Mouse (Mus musculus): ENCODE data around the gene Kcne3. TPM values are rescaled to one million over a fixed set of nuclear protein-coding genes. Genes with fewer than 3 reads are reported as not detected.

Kcne3 gene
- polyA plus RNA-seq, 1 experiment from 2014 or later = 1.8 TPM

GRCm38 (mm10) chr7:100204871-100205270, 28.6 kb downstream of the Kcne3 start:
- Histone ChIP-seq H3K4me3 (ENCODE audit: low read depth, low read length) (no peak overlapping the region), H3K36me3 (ENCODE audit: insufficient read depth) (no peaks in the 10 kb centered on the region), H3K27me3 (ENCODE audit: insufficient read depth, low read length) (no peaks in the 10 kb centered on the region), H3K4me1 (ENCODE audit: insufficient read depth) (no peaks in the 10 kb centered on the region), H3K9me3 (ENCODE audit: low read depth, low read length) (no peaks in the 10 kb centered on the region), H3K9ac (no peak overlapping the region), H3K27ac (ENCODE audit: low read depth) (no peak overlapping the region), H3K4me2 (no peak overlapping the region)
- DNase-seq (no peak), ATAC-seq (ENCODE audit: insufficient read depth) (no peak)
- TF ChIP-seq CTCF (IDR thresholded peaks at IDR 0.05; ENCODE audit: low read depth) = no peak
- 72% methylated on average over 6 of the region's 6 CpGs for WGBS

GRCm38 (mm10) chr7:100206144-100206543, 29.8 kb downstream of the Kcne3 start:
- no peak overlapping the region for H3K9ac ChIP-seq
- no peak for ATAC-seq (ENCODE audit: insufficient read depth)
- H3K27me3 ChIP-seq (ENCODE audit: insufficient read depth, low read length) = no peaks in the 10 kb centered on the region
- H3K36me3 ChIP-seq (ENCODE audit: insufficient read depth) = no peaks in the 10 kb centered on the region
- DNase-seq = no peak
- H3K4me3 ChIP-seq (ENCODE audit: low read depth, low read length) = no peak overlapping the region
- no peak overlapping the region for H3K27ac ChIP-seq (ENCODE audit: low read depth)
- no peaks in the 10 kb centered on the region for H3K4me1 ChIP-seq (ENCODE audit: insufficient read depth)
- no peaks in the 10 kb centered on the region for H3K9me3 ChIP-seq (ENCODE audit: low read depth, low read length)
- TF ChIP-seq CTCF (IDR thresholded peaks at IDR 0.05; ENCODE audit: low read depth) = no peak
- WGBS = 71% methylated on average over 2 of the region's 2 CpGs
- no peak overlapping the region for H3K4me2 ChIP-seq

GRCm38 (mm10) chr7:100207886-100208285, 31.6 kb downstream of the Kcne3 start:
- no peak overlapping the region for H3K4me2 ChIP-seq
- no peak for ATAC-seq (ENCODE audit: insufficient read depth)
- DNase-seq = no peak
- H3K9me3 ChIP-seq (ENCODE audit: low read depth, low read length) = no peaks in the 10 kb centered on the region
- H3K27me3 ChIP-seq (ENCODE audit: insufficient read depth, low read length) = no peaks in the 10 kb centered on the region
- no peaks in the 10 kb centered on the region for H3K4me1 ChIP-seq (ENCODE audit: insufficient read depth)
- no peak for TF ChIP-seq CTCF (IDR thresholded peaks at IDR 0.05; ENCODE audit: low read depth)
- H3K36me3 ChIP-seq (ENCODE audit: insufficient read depth) = no peaks in the 10 kb centered on the region
- no peak overlapping the region for H3K9ac ChIP-seq
- no peak overlapping the region for H3K27ac ChIP-seq (ENCODE audit: low read depth)
- H3K4me3 ChIP-seq (ENCODE audit: low read depth, low read length) = no peak overlapping the region

GRCm38 (mm10) chr7:100214310-100214709, 38.0 kb downstream of the Kcne3 start:
- WGBS = 51% methylated on average over 4 of the region's 4 CpGs

GRCm38 (mm10) chr7:100215116-100215732, 38.9 kb downstream of the Kcne3 start:
- WGBS = 51% methylated on average over 6 of the region's 6 CpGs
- H3K4me2 ChIP-seq = no peak overlapping the region
- no peak for ATAC-seq (ENCODE audit: insufficient read depth)
- H3K4me3 ChIP-seq (ENCODE audit: low read depth, low read length) = no peak overlapping the region
- H3K9ac ChIP-seq = no peak overlapping the region
- no peak for TF ChIP-seq CTCF (IDR thresholded peaks at IDR 0.05; ENCODE audit: low read depth)
- H3K27ac ChIP-seq (ENCODE audit: low read depth) = no peak overlapping the region
- H3K36me3 ChIP-seq (ENCODE audit: insufficient read depth) = no peaks in the 10 kb centered on the region
- no peaks in the 10 kb centered on the region for H3K4me1 ChIP-seq (ENCODE audit: insufficient read depth)
- DNase-seq = no peak
- H3K27me3 ChIP-seq (ENCODE audit: insufficient read depth, low read length) = no peaks in the 10 kb centered on the region
- no peaks in the 10 kb centered on the region for H3K9me3 ChIP-seq (ENCODE audit: low read depth, low read length)

More at GRCm38 (mm10) chr7:100214310-100214709, 38.0 kb downstream of the Kcne3 start:
- ATAC-seq (ENCODE audit: insufficient read depth) (no peak), DNase-seq (no peak)
- Histone ChIP-seq H3K4me1 (ENCODE audit: insufficient read depth) (no peaks in the 10 kb centered on the region), H3K9me3 (ENCODE audit: low read depth, low read length) (no peaks in the 10 kb centered on the region), H3K4me3 (ENCODE audit: low read depth, low read length) (no peak overlapping the region), H3K27me3 (ENCODE audit: insufficient read depth, low read length) (no peaks in the 10 kb centered on the region), H3K4me2 (no peak overlapping the region), H3K27ac (ENCODE audit: low read depth) (no peak overlapping the region), H3K36me3 (ENCODE audit: insufficient read depth) (no peaks in the 10 kb centered on the region), H3K9ac (no peak overlapping the region)
- TF ChIP-seq CTCF (IDR thresholded peaks at IDR 0.05; ENCODE audit: low read depth) = no peak

GRCm38 (mm10) chr7:100215976-100216375, 39.7 kb downstream of the Kcne3 start:
- no peak overlapping the region for H3K4me3 ChIP-seq (ENCODE audit: low read depth, low read length)
- H3K27ac ChIP-seq (ENCODE audit: low read depth) = no peak overlapping the region
- DNase-seq (peak; percentile 29), ATAC-seq (ENCODE audit: insufficient read depth) (no peak)
- no peak for TF ChIP-seq CTCF (IDR thresholded peaks at IDR 0.05; ENCODE audit: low read depth)
- H3K4me2 ChIP-seq = no peak overlapping the region
- 58% methylated on average over 10 of the region's 10 CpGs for WGBS
- no peaks in the 10 kb centered on the region for H3K9me3 ChIP-seq (ENCODE audit: low read depth, low read length)
- H3K27me3 ChIP-seq (ENCODE audit: insufficient read depth, low read length) = no peaks in the 10 kb centered on the region
- H3K36me3 ChIP-seq (ENCODE audit: insufficient read depth) = no peaks in the 10 kb centered on the region
- no peak overlapping the region for H3K9ac ChIP-seq
- no peaks in the 10 kb centered on the region for H3K4me1 ChIP-seq (ENCODE audit: insufficient read depth)

GRCm38 (mm10) chr7:100216601-100217565, 40.6 kb downstream of the Kcne3 start:
- ATAC-seq (ENCODE audit: insufficient read depth) (no peak), DNase-seq (no peak)
- H3K4me3 ChIP-seq (ENCODE audit: low read depth, low read length) = no peak overlapping the region
- H3K27me3 ChIP-seq (ENCODE audit: insufficient read depth, low read length) = no peaks in the 10 kb centered on the region
- no peaks in the 10 kb centered on the region for H3K9me3 ChIP-seq (ENCODE audit: low read depth, low read length)
- H3K36me3 ChIP-seq (ENCODE audit: insufficient read depth) = no peaks in the 10 kb centered on the region
- H3K4me1 ChIP-seq (ENCODE audit: insufficient read depth) = no peaks in the 10 kb centered on the region
- H3K4me2 ChIP-seq = no peak overlapping the region
- no peak overlapping the region for H3K9ac ChIP-seq
- WGBS = 65% methylated on average over 9 of the region's 9 CpGs
- H3K27ac ChIP-seq (ENCODE audit: low read depth) = no peak overlapping the region
- no peak for TF ChIP-seq CTCF (IDR thresholded peaks at IDR 0.05; ENCODE audit: low read depth)
